Mouse (Mus musculus): ENCODE data around the gene Cfap157.

Cfap157 gene

DNA sequence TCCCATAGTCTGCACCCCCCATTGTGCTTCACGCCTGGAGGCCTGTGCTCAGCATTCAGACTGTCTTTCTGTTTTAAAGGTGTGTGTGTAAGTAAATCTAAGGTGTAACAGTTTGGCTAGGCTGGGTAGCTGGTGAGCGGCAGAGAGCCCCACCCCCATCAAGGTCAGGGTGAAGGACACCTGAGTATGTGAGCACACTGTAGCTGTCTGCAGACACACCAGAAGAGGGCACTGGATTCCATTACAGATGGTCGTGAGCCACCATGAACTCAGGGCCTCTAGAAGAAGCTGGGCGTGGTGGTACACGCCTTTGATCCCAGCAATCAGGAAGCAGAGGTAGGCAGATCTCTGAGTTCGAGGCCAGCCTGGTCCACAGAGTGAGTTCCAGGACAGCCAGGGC is 2.5 kb downstream of the Cfap157 start:
- DNase-seq (ENCODE audit: low read depth, low spot score), result peak; percentile 53

DNA sequence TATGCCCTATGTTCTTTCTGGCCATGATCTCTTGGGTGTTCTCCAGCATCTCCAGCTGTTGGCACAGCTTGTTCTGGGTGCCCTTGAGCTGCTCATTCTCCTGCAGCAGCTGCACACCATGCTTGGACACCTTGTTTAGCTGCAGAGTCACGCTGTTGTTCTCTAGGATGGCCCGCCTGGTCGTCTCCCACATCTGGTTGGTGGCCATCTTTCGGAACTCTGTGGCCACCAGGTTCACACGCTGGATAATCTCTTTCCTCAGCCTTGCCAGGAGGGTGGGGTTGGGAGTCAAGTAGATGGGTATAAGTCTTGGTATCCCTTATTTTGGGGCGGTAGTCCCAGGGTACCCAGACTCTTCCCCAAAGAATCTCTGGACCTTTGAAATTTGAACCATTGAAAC is 4.5 kb downstream of the Cfap157 start:
- DNase-seq (ENCODE audit: low read depth, low spot score), result no peak

GRCm38 (mm10) chr2:32779131-32779530 is 5.1 kb downstream of the Cfap157 start:
- peak; percentile 78 for DNase-seq (ENCODE audit: low read depth, low spot score)

- no peak for DNase-seq (ENCODE audit: low read depth, low spot score)
These were observed 6.1 kb downstream of the Cfap157 start for GRCm38 (mm10) chr2:32778081-32778480.

GRCm38 (mm10) chr2:32776192-32776591 is 8.0 kb downstream of the Cfap157 start:
- peak; percentile 23 for DNase-seq (ENCODE audit: low read depth, low spot score)

GRCm38 (mm10) chr2:32775359-32776074 is 8.7 kb downstream of the Cfap157 start, which contains the start of the genes Ttc16 and Ptrh1:
Gene Ttc16 (minus strand): TSS chr2:32775633.
Gene Ptrh1 (plus strand): TSS chr2:32775786.
- peak; percentile 99 for DNase-seq (ENCODE audit: low read depth, low spot score)

GRCm38 (mm10) chr2:32772626-32773279 is 11.5 kb downstream of the Cfap157 start:
- no peak for DNase-seq (ENCODE audit: low read depth, low spot score)

DNA sequence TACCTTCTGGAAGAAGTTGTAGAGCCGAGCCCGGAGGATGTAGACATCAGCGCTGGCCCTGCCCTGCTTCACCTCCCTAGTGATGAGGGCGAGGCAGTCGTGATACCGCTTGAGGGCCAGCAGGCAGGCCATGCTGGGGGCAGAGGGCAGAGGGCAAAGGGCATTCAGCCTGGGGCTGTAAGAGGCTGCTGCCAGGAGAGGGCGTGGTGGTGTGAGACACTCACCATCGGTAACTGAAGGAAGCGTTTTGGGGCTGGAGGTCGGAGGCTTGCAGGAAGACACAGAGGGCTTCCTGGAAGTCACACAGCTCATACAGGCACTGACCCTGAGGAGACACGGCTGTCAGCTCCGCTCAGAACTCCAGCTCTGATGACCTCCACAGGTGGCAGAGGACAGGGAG is 12.3 kb downstream of the Cfap157 start:
- peak; percentile 42 for DNase-seq (ENCODE audit: low read depth, low spot score)

- no peak for DNase-seq (ENCODE audit: low read depth, low spot score)
These were observed 14.7 kb downstream of the Cfap157 start for GRCm38 (mm10) chr2:32769327-32770085.

- DNase-seq (ENCODE audit: low read depth, low spot score), result peak; percentile 46
These were observed 15.5 kb downstream of the Cfap157 start for GRCm38 (mm10) chr2:32768661-32769285.

GRCm38 (mm10) chr2:32767241-32767640 is 17.0 kb downstream of the Cfap157 start:
- no peak for DNase-seq (ENCODE audit: low read depth, low spot score)

- DNase-seq (ENCODE audit: low read depth, low spot score), result no peak
These were observed 20.9 kb downstream of the Cfap157 start for GRCm38 (mm10) chr2:32763353-32763752.

DNA sequence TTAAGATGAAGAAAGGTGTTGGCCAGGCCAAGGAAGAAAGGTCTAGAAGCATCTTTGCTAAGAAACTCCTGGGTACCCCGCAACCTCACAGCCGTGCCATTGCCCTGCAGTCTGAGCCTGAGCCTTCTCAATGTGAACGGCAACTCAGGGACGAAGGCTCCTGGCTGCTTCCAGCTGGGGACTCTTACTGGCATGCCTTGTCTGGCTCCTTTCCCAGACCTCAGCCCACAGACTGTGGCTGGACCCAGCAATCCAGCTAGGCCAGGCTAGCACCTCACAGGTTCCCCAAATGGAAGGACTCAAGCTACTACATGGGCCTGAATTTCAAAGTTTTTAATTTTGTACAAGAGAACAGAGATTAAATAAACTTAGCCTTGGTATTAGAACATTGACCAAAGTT is 22.4 kb downstream of the Cfap157 start:
- DNase-seq (ENCODE audit: low read depth, low spot score), result no peak

DNA sequence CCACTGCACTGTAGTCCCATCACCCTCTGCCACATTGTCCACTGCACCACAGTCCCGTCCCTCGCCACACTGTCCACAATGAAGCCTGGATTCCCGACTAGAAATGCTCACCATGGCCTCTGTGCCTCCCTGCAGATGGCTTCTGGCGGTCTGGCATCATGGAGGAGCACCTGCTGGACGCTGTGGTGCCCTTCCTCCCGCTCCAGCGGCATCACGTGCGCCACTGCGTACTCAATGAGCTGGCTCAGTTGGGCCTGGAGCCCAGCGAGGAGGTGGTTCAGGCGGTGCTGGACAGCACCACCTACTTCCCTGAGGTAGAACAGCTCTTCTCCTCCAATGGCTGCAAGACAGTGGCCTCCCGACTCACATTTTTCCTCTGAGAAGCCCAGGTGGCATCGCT is 22.9 kb downstream of the Cfap157 start:
- no peak for DNase-seq (ENCODE audit: low read depth, low spot score)

- DNase-seq (ENCODE audit: low read depth, low spot score), result no peak
These were observed 25.2 kb downstream of the Cfap157 start for GRCm38 (mm10) chr2:32759001-32759400.

- DNase-seq (ENCODE audit: low read depth, low spot score), result no peak
These were observed 25.7 kb downstream of the Cfap157 start for GRCm38 (mm10) chr2:32758503-32758902.

DNA sequence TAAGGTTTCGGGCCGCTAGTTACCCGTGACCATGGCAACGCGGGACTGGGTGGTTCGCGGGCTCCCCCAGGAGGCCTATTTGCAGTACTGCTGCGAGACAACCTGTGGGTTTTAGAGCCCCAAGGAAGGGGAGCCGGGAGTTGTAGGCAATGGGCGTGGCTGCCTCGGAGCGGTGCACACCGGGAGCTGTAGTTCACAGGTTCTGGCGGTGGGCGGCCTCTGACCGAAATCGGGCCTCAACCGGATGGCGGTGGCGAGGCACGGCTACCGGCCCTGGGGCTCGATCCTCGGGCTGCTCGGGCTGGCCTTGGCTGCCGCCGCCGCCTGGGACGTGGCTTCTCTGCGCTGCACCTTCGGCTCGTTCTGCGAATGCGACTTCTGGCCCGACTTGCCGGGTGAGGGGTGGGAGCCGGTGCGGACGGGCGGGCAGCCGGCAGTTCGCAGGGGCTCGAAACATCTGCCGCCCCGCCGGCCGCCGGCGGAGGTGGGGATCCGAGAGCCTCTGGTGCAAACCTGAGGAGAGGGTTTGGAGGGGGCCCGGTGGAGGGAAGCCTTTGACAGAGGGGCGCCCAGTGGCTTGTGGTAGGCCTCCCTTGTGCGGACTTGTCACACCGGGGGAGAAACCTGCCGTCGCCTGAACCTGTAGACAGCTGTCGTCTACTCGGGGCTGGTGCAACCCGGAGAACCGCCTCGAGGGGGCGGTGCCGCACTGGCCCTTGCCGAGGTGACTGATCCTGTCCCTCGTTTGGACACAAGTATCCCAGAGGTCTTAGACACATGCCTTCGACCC is 27.0 kb downstream of the Cfap157 start, which contains the start of gene Tor2a:
Gene Tor2a, plus strand, starts transcription at position 179 of the 790 bp plus-strand sequence.
- DNase-seq (ENCODE audit: low read depth, low spot score), result peak; percentile 98

GRCm38 (mm10) chr2:32756674-32757055 is 27.6 kb downstream of the Cfap157 start:
- DNase-seq (ENCODE audit: low read depth, low spot score), result no peak

- DNase-seq (ENCODE audit: low read depth, low spot score), result no peak
These were observed 32.0 kb downstream of the Cfap157 start for GRCm38 (mm10) chr2:32752181-32752580.

DNA sequence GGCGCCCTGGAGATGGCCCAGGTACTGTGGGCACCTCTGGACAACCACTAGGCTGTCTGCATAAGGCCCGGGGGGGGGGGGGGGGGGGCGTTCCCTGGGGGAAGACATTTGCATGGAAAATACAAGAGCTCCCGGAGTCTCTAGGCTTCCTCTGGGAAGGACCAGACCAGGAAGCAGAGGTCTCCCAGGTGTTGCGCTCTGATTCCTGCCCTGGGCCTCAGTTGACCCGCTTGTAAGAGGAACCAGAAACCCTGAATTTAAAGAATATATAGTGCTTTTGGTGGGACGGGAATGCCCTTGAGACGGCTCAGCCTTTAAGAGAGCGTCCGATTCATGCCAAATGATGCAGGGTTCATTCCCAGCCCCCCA is 32.6 kb downstream of the Cfap157 start:
- no peak for DNase-seq (ENCODE audit: low read depth, low spot score)
